Mouse (Mus musculus) left cerebral cortex, postnatal 36 days (tissue): ENCODE results near the gene 1600014C10Rik. TPM values are rescaled to one million over a fixed set of nuclear protein-coding genes. Genes with fewer than 3 reads are reported as not detected.

Experiments
- DNase-seq, 2 experiments: peaks; one replicate each; pipeline ENCODE4 v3.0.0; 2021 to 2022; ENCODE audit warnings: low spot score in 2 of 2, mixed read lengths in 1 of 2
- intact Hi-C: fragments of 180-260 bp; cut with DNase I; formaldehyde crosslinking; loops from one replicate; pipeline ENCODE4 v1.15.1; 2025
- total RNA-seq, 2 experiments: library from RNA; stranded (reverse); gene quantifications; 2 replicates each; pipeline ENCODE4 v1.2.3; 2021

The 1600014C10Rik gene
- total RNA-seq, 2 experiments from 2014 or later: 23.8 to 24.5 TPM

- no peak for DNase-seq
- intact Hi-C loops: loop anchor here (5.0 kb wide), 1 partner anchor 86 kb away; no protein-coding TSS in a partner anchor
Measured at GRCm38 (mm10) chr7:38181366-38181765, 1.7 kb upstream of the 1600014C10Rik start.

DNA sequence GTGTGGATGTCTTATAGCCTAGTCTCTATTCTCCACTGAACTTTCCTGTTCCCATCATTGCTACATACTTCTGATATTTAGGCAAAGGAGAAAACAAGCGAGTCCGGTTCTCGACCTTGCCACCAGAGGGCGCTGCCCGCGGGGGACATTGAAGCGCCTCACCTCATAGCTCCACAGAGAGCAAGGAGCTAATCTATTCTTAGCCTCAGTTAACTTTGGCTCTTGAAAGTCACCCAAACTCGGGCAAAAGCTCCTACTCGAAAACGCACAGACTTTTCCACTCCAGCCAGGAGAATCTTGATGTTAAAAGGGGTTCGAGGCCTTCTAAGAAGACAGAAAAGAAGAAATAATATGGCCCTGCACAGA is 438 bp upstream of the 1600014C10Rik start:
- intact Hi-C loops: loop anchor here (1.0 to 5.0 kb wide), 2 partner anchors 19 to 85 kb away; no protein-coding TSS in a partner anchor
- peak; percentile 75 to 79 for DNase-seq

GRCm38 (mm10) chr7:38183709-38184417 is 846 bp downstream of the 1600014C10Rik start:
- peak; percentile 90 to 92 for DNase-seq
- intact Hi-C loops: loop anchor here (5.0 kb wide), 1 partner anchor 83 kb away; no protein-coding TSS in a partner anchor

- no peak for DNase-seq
- intact Hi-C loops: loop anchor here (5.0 kb wide), 1 partner anchor 83 kb away; no protein-coding TSS in a partner anchor
Measured at GRCm38 (mm10) chr7:38184418-38184745, 1.4 kb downstream of the 1600014C10Rik start.

DNA sequence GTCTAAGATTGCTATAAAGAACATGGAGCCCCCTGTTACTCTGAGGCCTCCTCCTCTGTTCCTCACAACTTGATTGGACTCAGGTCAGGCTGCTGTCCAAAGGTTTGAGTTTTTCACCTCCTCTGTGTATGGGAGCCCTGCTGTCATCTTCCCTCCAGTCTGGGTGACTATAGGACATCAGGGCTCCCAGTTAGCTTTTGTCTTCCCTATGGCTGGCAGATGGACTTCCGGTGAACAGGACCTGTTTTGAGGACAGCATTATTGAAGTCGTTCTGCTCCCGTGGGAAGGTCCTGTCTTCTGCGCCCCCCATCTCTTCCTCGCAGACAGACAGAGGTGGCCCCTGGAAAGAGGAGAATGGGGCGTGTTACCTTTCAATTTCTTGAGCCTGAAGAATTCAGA is 1.8 kb downstream of the 1600014C10Rik start:
- DNase-seq: no peak
- intact Hi-C loops: loop anchor here (5.0 kb wide), 1 partner anchor 83 kb away; no protein-coding TSS in a partner anchor

DNA sequence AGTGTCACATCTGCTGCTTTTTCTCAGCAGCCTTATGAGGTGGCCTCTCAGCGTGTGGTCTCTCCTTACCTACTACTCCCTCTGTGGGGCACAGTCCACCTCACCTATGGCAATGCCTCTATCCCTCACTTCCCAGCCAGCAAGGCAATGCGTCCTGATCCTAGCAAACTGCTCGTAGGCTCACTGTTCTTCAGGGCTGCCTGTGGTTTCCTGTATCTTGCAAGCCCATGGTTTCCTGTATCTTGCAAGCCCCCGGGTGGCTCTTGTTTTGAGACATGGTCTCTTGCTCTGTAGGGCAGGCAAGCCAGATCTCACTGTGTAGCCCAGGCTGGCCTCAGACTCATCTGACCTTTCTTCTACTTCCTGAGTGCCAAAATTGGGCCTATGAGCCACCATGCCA is 3.8 kb downstream of the 1600014C10Rik start:
- DNase-seq: no peak
- intact Hi-C loops: no loop called here

DNA sequence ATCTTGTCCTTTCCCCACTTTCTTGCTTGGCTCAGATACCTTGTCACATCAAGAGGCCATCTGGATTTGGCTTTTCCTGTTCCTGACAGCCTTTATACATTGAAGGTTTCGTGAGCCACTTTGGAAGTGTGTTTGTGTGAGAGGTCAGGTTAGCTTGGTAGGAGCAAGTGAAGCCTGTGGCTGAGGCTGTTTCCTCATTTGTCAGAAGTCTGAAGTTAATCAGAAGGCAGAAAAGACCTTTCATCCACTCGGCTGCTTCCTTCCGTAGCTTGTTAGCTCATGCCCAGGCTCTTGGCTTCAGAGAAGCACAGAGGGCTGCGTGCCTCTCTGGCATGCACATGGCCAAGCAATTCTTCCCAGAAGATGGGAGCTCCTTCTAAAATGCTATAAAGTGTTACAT is 4.8 kb downstream of the 1600014C10Rik start:
- intact Hi-C loops: no loop called here

GRCm38 (mm10) chr7:38188281-38189075 is 5.5 kb downstream of the 1600014C10Rik start:
- intact Hi-C loops: no loop called here
- DNase-seq: no peak

More for the DNA sequence above, 4.8 kb downstream of the 1600014C10Rik start:
- no peak for DNase-seq

DNA sequence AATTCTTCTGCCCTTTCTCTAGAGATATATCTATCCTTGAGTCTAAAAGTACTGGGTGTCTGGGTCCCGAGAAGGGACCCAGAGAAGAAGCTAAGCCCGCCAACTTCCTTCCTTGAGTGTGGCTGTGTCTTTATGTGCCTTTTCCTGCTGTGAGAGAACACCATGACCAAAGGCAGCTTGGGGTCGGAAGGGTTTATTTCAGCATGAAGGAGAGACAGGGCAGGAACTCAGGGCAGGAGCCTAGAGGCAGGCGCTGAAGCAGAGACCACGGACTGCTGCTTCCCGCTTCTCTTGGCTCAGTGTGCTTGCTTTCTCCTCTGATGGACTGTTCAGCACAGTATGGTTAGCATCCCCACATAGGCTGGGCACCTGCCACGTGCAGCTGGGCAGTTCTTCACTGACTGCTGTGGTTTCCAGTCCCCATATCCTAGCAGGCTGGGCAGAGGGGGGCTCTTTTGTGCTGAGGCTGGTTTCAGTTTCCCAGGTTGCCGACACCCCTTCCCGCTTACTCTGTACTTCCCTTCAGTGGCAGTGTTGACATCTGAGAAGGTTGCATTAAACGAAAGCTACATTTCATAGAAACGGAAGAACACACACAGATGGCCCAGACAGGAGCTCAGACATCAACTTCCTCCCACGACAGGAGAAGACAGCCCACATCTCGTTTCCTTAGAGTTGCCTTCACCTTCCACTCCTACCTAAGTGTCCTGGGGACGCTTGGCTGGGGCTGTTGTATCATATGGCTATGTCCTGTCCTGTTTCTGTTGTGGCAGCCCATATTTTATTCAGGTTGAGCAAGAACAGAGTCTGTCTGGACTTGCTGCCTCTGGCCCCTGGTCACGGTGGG is 6.3 kb downstream of the 1600014C10Rik start:
- no peak for DNase-seq
- intact Hi-C loops: no loop called here

DNA sequence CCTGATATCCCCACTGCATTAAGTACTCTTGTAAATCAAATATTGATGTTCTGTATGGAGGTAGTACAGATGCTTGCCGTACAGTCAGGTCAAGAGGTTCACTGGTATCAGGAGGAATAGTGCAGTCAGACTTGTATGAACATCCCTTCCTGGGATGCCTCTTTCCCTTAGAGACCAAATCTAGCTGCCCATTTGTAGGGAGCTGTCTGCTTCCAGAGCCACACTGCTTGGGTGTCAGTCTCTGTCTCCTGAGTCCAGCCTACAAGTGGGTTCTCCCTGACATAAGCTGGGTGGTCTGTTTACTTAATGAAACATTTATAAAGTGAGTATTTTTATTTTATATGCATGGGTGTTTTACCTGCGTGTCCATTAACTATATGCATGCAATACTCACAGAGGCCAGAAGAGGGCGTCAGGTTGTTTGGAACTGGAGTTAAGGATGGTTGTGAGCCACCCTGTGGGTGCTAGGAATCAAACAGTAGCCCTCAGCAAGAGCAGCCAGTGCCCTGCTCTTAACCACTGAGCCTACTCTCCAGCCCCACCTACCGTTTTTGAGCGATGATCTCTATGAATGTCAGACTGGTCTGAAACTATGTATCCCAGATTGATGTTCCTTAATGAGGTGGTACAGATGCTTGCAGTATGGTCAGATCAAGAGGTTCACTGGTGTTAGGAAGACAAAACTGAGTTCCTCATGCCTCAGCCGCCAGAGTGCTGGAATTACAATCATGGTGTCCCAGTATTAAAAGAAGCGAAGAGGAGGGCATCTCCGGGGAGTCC is 7.2 kb downstream of the 1600014C10Rik start:
- intact Hi-C loops: no loop called here
- DNase-seq: no peak

DNA sequence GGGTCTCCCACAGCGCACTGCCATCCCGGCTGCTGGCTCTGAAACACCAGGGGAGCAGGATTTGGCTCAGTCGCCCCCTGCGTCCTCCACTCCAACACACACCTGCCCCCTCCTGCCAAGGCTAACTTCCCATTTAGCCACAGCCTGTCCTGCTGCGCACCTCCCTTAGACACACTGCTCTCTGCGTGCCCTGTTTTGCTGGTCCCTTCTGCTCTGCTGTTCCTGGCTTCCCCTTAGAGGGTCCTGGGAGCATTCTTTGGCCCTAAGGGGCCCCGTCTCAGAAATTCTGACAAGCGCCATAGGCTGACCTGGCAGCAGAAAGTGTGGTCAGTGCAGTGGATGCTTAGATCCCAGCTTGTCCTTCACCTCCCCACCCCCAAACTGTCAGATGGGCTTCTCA is 8.1 kb downstream of the 1600014C10Rik start:
- no peak for DNase-seq
- intact Hi-C loops: no loop called here

GRCm38 (mm10) chr7:38191571-38191970 is 8.6 kb downstream of the 1600014C10Rik start:
- no peak for DNase-seq
- intact Hi-C loops: no loop called here

GRCm38 (mm10) chr7:38199907-38200605 is 17.0 kb downstream of the 1600014C10Rik start:
- intact Hi-C loops: loop anchor here (2.0 kb wide), 1 partner anchor 71 kb away; the partner anchor contains the start of gene Pop4

GRCm38 (mm10) chr7:38200606-38201289 is 17.7 kb downstream of the 1600014C10Rik start:
- intact Hi-C loops: loop anchor here (1.0 to 2.0 kb wide), 2 partner anchors 18 to 70 kb away; partner anchors contain the start of gene Pop4
- DNase-seq: peak; percentile 89 to 92

More at GRCm38 (mm10) chr7:38199907-38200605, 17.0 kb downstream of the 1600014C10Rik start:
- DNase-seq: no peak

GRCm38 (mm10) chr7:38201290-38201658 is 18.3 kb downstream of the 1600014C10Rik start:
- no peak for DNase-seq
- intact Hi-C loops: loop anchor here (1.0 to 2.0 kb wide), 2 partner anchors 19 to 70 kb away; partner anchors contain the start of gene Pop4

DNA sequence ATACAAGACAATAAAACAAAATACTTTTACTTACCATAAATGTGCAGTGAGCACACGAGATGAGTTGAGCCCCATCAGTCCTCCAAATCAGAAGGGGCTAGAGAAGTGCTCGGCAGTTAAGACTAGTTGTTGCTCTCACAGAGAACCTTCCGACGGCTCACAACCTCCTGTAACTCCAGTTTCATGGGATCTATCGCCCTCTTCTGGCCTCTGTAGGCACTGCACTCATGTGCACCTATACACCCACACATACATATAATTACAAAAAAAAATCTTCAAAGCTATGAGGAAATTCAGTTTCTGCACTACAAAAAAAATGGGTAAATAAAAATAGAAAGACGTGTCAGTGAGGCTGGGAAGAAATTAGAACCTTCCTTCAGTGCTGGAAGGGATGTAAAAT is 21.3 kb downstream of the 1600014C10Rik start:
- intact Hi-C loops: no loop called here
- DNase-seq: no peak

DNA sequence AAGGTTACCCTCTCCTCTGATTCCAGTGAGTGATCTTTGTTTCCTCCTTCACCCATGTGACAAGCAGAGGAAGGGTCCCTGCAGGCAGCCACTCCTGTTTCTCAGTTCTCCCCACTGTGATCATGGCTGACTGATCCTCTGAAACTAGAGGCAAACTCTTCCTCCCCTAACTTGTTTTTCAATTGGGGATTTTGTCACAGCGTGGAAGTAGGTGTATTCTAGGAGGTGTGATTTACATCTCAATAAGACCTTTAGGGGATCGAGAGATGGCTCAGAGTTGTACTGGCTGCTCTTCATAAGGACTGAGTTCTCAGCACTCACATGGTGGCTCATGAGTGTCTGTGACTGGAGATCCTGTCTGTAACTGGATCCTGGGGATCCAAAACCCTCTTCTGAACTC is 22.8 kb downstream of the 1600014C10Rik start:
- intact Hi-C loops: no loop called here
- DNase-seq: no peak

GRCm38 (mm10) chr7:38206564-38206963 is 23.5 kb downstream of the 1600014C10Rik start:
- intact Hi-C loops: no loop called here
- no peak for DNase-seq
